Comparison of ENCODE assay signal across 20 mouse cellular contexts in genomic region chr4:151458686-151459085, GRCm38 (mm10).
A peak's percentile ranks its signal among the peaks of the same experiment; 100 is the strongest.
DNase-seq lines count a peak whose midpoint lies in the region; ATAC-seq and TF ChIP-seq lines count a peak whose summit lies in the region.
"Had no signal": no experiment of that assay in that cellular context is flagged by ENCODE, and none has a peak within 500 bp of the region (broad histone marks: within the 10 kb centered on the region; RNA-seq: fewer than 3 reads in every experiment).

No protein-coding gene starts in this region.

- 37% methylated on average over 11 of the region's 11 CpGs for WGBS in hindbrain, postnatal 0 days
- 33% methylated on average over 11 of the region's 11 CpGs for WGBS in hindbrain, embryonic 16.5 days
- 44% methylated on average over 11 of the region's 11 CpGs for WGBS in midbrain, postnatal 0 days
- WGBS in midbrain, embryonic 13.5 days: 59% methylated on average over 11 of the region's 11 CpGs

- H3K4me1 ChIP-seq in hindbrain, postnatal 0 days (ENCODE audit: insufficient read depth, low read length): 0 out of 2 replicates have a peak, but pooled peaks cover 4% of the 10 kb centered on the region
- peaks cover 6% of the 10 kb centered on the region for H3K4me1 ChIP-seq in hindbrain, embryonic 16.5 days (ENCODE audit: control insufficient read depth, insufficient read depth, low read depth, low read length)
- 0 out of 2 replicates have a peak, but pooled peaks cover 2% of the 10 kb centered on the region for H3K4me1 ChIP-seq in midbrain, postnatal 0 days (ENCODE audit: insufficient read depth, low read length)
- H3K4me1 ChIP-seq in midbrain, embryonic 13.5 days (replicated peaks): peaks cover 18% of the 10 kb centered on the region
- H3K4me1 ChIP-seq: embryonic facial prominence, embryonic 15.5 days; heart, embryonic 12.5 days; intestine, embryonic 15.5 days had no signal

- H3K9me3 ChIP-seq in hindbrain, postnatal 0 days (ENCODE audit: low read length): no peaks in the 10 kb centered on the region
- H3K9me3 ChIP-seq in hindbrain, embryonic 16.5 days (ENCODE audit: control insufficient read depth, low read length): no peaks in the 10 kb centered on the region
- no peaks in the 10 kb centered on the region for H3K9me3 ChIP-seq in midbrain, postnatal 0 days (ENCODE audit: low read length)
- H3K9me3 ChIP-seq in midbrain, embryonic 13.5 days: no peaks in the 10 kb centered on the region
- H3K9me3 ChIP-seq: embryonic facial prominence, embryonic 15.5 days; forebrain, embryonic 10.5 days; heart, embryonic 12.5 days; intestine, embryonic 15.5 days had no signal

- no peaks in the 10 kb centered on the region for H3K36me3 ChIP-seq in hindbrain, postnatal 0 days (ENCODE audit: insufficient read depth, low read length)
- no peaks in the 10 kb centered on the region for H3K36me3 ChIP-seq in hindbrain, embryonic 16.5 days (ENCODE audit: control insufficient read depth, insufficient read depth, low read length)
- no peaks in the 10 kb centered on the region for H3K36me3 ChIP-seq in midbrain, postnatal 0 days (ENCODE audit: insufficient read depth, low read length)
- H3K36me3 ChIP-seq in midbrain, embryonic 13.5 days: no peaks in the 10 kb centered on the region
- H3K36me3 ChIP-seq: embryonic facial prominence, embryonic 15.5 days; forebrain, embryonic 10.5 days; G1E; heart, embryonic 12.5 days; intestine, embryonic 15.5 days had no signal

- peak; percentile 49 to 65 for DNase-seq in cerebellum, postnatal 10 days
- no peak for DNase-seq in cerebellum, adult 18-20 months
- DNase-seq in hindbrain, postnatal 0 days (ENCODE audit: low spot score): peak; percentile 61
- DNase-seq in midbrain, postnatal 0 days (ENCODE audit: low spot score): peak; percentile 41
- DNase-seq in right cerebral cortex, adult 18-20 months: no peak
- DNase-seq: adrenal gland, postnatal 10 days; B cell, adult 2 months; cerebellum, adult 2 months; embryo, embryonic 11 days; gastrocnemius, adult 2 months; gastrocnemius, postnatal 25 days had no signal

- H3K27me3 ChIP-seq in hindbrain, postnatal 0 days (ENCODE audit: insufficient read depth, low read length): no peaks in the 10 kb centered on the region
- H3K27me3 ChIP-seq in hindbrain, embryonic 16.5 days (replicated peaks; ENCODE audit: control insufficient read depth, insufficient read depth, low read length): no peaks in the 10 kb centered on the region
- no peaks in the 10 kb centered on the region for H3K27me3 ChIP-seq in midbrain, postnatal 0 days (ENCODE audit: insufficient read depth, low read length)
- no peaks in the 10 kb centered on the region for H3K27me3 ChIP-seq in midbrain, embryonic 13.5 days
- H3K27me3 ChIP-seq: embryonic facial prominence, embryonic 15.5 days; intestine, embryonic 15.5 days had no signal

- H3K9ac ChIP-seq in hindbrain, postnatal 0 days (replicated peaks; ENCODE audit: low read length): no peak overlapping the region
- H3K9ac ChIP-seq in hindbrain, embryonic 16.5 days (ENCODE audit: low read depth, low read length): no peak overlapping the region
- H3K9ac ChIP-seq in midbrain, postnatal 0 days (replicated peaks; ENCODE audit: low read length, poor library complexity, severe bottlenecking): no peak overlapping the region
- H3K9ac ChIP-seq in midbrain, embryonic 13.5 days (replicated peaks): no peak overlapping the region
- H3K9ac ChIP-seq: embryonic facial prominence, embryonic 15.5 days; heart, embryonic 12.5 days; intestine, embryonic 15.5 days had no signal

- no peak overlapping the region for H3K27ac ChIP-seq in hindbrain, postnatal 0 days
- no peak overlapping the region for H3K27ac ChIP-seq in hindbrain, embryonic 16.5 days (ENCODE audit: low read depth, low read length)
- H3K27ac ChIP-seq in midbrain, postnatal 0 days (ENCODE audit: low read depth, low read length): no peak overlapping the region
- no peak overlapping the region for H3K27ac ChIP-seq in midbrain, embryonic 13.5 days
- H3K27ac ChIP-seq: embryonic facial prominence, embryonic 15.5 days; forebrain, embryonic 10.5 days; gastrocnemius, adult 2 months; intestine, embryonic 15.5 days had no signal

- ATAC-seq in hindbrain, postnatal 0 days: no peak
- no peak for ATAC-seq in hindbrain, embryonic 16.5 days
- ATAC-seq in midbrain, postnatal 0 days (ENCODE audit: low FRiP score): no peak
- ATAC-seq in midbrain, embryonic 13.5 days: no peak
- ATAC-seq: CD4-positive, CD25-positive, alpha-beta regulatory T cell, adult 4 months; intestine, embryonic 15.5 days had no signal

- no peak overlapping the region for H3K4me2 ChIP-seq in hindbrain, postnatal 0 days (ENCODE audit: low read depth, low read length)
- H3K4me2 ChIP-seq in hindbrain, embryonic 16.5 days (ENCODE audit: low read length): no peak overlapping the region
- H3K4me2 ChIP-seq in midbrain, postnatal 0 days (ENCODE audit: low read depth, low read length, poor library complexity, severe bottlenecking): no peak overlapping the region
- no peak overlapping the region for H3K4me2 ChIP-seq in midbrain, embryonic 13.5 days (replicated peaks)
- H3K4me2 ChIP-seq: embryonic facial prominence, embryonic 15.5 days; heart, embryonic 12.5 days; intestine, embryonic 15.5 days had no signal

- no peak for TF ChIP-seq CTCF in hindbrain, postnatal 0 days (IDR thresholded peaks at IDR 0.05; ENCODE audit: low read depth)
- TF ChIP-seq CTCF in midbrain, postnatal 0 days (IDR thresholded peaks at IDR 0.05): no peak

- H3K4me3 ChIP-seq in hindbrain, postnatal 0 days (ENCODE audit: low read length): no peak overlapping the region
- H3K4me3 ChIP-seq in hindbrain, embryonic 16.5 days (ENCODE audit: low read length): no peak overlapping the region
- no peak overlapping the region for H3K4me3 ChIP-seq in midbrain, postnatal 0 days (ENCODE audit: low read depth, low read length)
- H3K4me3 ChIP-seq in midbrain, embryonic 13.5 days (replicated peaks): no peak overlapping the region
- H3K4me3 ChIP-seq: embryonic facial prominence, embryonic 15.5 days; erythroblast, embryonic 14.5 days; forebrain, embryonic 10.5 days; gastrocnemius, adult 2 months; heart, embryonic 12.5 days; intestine, embryonic 15.5 days had no signal

Comparison
In these comparisons a context has a peak if more than half of its experiments do, and no peak if none do; other contexts are left out.
1. DNase-seq: peak in cerebellum, postnatal 10 days (2 of 2), hindbrain, postnatal 0 days (single experiment) and midbrain, postnatal 0 days (single experiment); none in cerebellum, adult 18-20 months (0 of 2) and right cerebral cortex, adult 18-20 months (single experiment).